ENCODE assay signal across 12 mouse cellular contexts in the genomic region with DNA sequence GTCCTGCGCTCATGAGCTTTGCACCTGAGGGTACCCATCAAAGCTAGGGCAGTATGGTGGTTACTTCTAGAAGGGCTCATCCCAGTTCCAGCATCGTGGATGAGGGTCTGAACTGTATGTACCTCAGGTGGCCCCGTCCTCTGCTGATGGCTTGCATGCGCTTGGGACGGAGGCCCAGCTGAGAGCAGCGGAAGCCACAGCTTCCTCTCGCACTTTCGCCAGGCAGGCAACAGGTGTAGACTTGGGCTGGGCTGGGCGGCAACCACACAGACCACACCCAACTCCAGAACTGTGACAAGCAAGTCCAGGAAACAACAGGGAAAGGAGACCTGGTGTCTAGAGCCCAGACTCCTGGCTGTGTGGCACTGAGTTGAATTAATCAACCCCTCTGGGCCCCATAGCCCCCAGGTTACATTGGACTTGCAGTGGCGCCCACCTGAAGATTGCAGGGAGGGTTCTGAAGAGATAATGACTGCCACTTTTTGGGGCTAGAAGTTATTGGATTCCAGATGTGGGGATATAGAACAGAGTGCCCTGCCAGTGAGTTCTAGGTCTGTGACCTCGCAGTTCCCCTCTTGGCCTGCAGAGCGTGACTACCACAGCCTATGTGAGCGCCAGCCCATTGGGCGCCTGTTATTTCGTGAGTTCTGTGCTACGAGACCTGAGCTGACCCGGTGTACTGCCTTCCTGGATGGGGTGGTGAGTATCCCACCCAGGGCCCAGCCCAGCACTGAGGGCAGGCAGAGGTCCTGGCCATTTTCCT. TPM values are rescaled to one million over a fixed set of nuclear protein-coding genes. Genes with fewer than 3 reads are reported as not detected.
A peak's percentile ranks its signal among the peaks of the same experiment; 100 is the strongest.
DNase-seq lines count a peak whose midpoint lies in the region; ATAC-seq and TF ChIP-seq lines count a peak whose summit lies in the region.
"Had no signal": no experiment of that assay in that cellular context is flagged by ENCODE, and none has a peak within 500 bp of the region (broad histone marks: within the 10 kb centered on the region; RNA-seq: fewer than 3 reads in every experiment).

No protein-coding gene starts in this region.

- peaks cover 39% of the 10 kb centered on the region for H3K36me3 ChIP-seq in heart, embryonic 16.5 days (ENCODE audit: control insufficient read depth, insufficient read depth)
- H3K36me3 ChIP-seq in CH12.LX (replicated peaks in 1 of 2; ENCODE audit: control insufficient read depth in 1 of 2, insufficient read depth in 1 of 2, low read length in 1 of 2), result peaks cover 43 to 56% of the 10 kb centered on the region in 2 experiments

- H3K27me3 ChIP-seq in heart, embryonic 16.5 days (ENCODE audit: control insufficient read depth, insufficient read depth, low read length), result no peaks in the 10 kb centered on the region
- no peaks in the 10 kb centered on the region for H3K27me3 ChIP-seq in CH12.LX (replicated peaks)

- in situ Hi-C loops in CH12.LX (cut with MboI; ENCODE audit: low pct_ligation_motif_present, low pct_unique_long_range_greater_than_20kb, low sequenced_read_pairs), result no loop called here

- peak overlapping the region; percentile 76 for H3K27ac ChIP-seq in heart, embryonic 16.5 days (ENCODE audit: low read length)
- H3K27ac ChIP-seq in CH12.LX (ENCODE audit: insufficient read depth, low read depth), result peak overlapping the region; percentile 84
- H3K27ac ChIP-seq: limb, embryonic 10.5 days had no signal

- peaks cover 34% of the 10 kb centered on the region for H3K79me2 ChIP-seq in CH12.LX (replicated peaks; ENCODE audit: control insufficient read depth, extremely low read depth, insufficient read depth, poor library complexity, severe bottlenecking)

- dilution Hi-C loops in CH12.LX (cut with MboI; ENCODE audit: extremely low pct_ligation_motif_present, extremely low pct_unique_long_range_greater_than_20kb, low sequenced_read_pairs), result no loop called here

- no peaks in the 10 kb centered on the region for H3K9me3 ChIP-seq in heart, embryonic 16.5 days (replicated peaks; ENCODE audit: control insufficient read depth, low read length)
- no peaks in the 10 kb centered on the region for H3K9me3 ChIP-seq in CH12.LX (replicated peaks; ENCODE audit: low read length)
- H3K9me3 ChIP-seq: limb, embryonic 10.5 days had no signal

- peaks cover 44% of the 10 kb centered on the region for H3K4me1 ChIP-seq in heart, embryonic 16.5 days (ENCODE audit: control insufficient read depth, insufficient read depth, low read length)
- H3K4me1 ChIP-seq in CH12.LX (ENCODE audit: control insufficient read depth in 1 of 2, insufficient read depth in 2 of 2), result peaks cover 26 to 55% of the 10 kb centered on the region in 2 experiments

- no peak overlapping the region for H3K9ac ChIP-seq in heart, embryonic 16.5 days (ENCODE audit: low read length)
- no peak overlapping the region; the same call in 1 of the 2 replicates for H3K9ac ChIP-seq in CH12.LX (ENCODE audit: insufficient read depth, low read depth)

- TF ChIP-seq EP300 in CH12.LX (IDR thresholded peaks at IDR 0.05; ENCODE audit: low read length), result peak; percentile 72

- no peak overlapping the region for H3K4me3 ChIP-seq in heart, embryonic 16.5 days (ENCODE audit: low read length)
- H3K4me3 ChIP-seq in CH12.LX (replicated peaks in 1 of 3; ENCODE audit: low read depth in 2 of 3, low read length in 2 of 3, poor library complexity in 1 of 3), result no peak overlapping the region
- H3K4me3 ChIP-seq: limb, embryonic 10.5 days had no signal

- intact Hi-C loops in heart, postnatal 36 days (cut with DNase I), result loop anchor here (2.0 kb wide), 1 partner anchor 65 kb away; no protein-coding TSS in a partner anchor

- no peak for TF ChIP-seq RAD21 in CH12.LX (IDR thresholded peaks at IDR 0.05; ENCODE audit: low read depth, low read length)

- DNase-seq in heart, postnatal 36 days, result no peak
- DNase-seq in CH12.LX (ENCODE audit: extremely low read depth), result peak; percentile 78
- DNase-seq in spleen, postnatal 14 days (ENCODE audit: low spot score in 2 of 2), result peak; percentile 51 to 54
- DNase-seq in kidney, postnatal 10 days, result no peak
- DNase-seq in cerebellum, adult 11-12 months, result no peak
- DNase-seq in frontal cortex, postnatal 14 days (ENCODE audit: low spot score in 2 of 2), result no peak
- DNase-seq: kidney, adult 9 months had no signal

- peak overlapping the region; percentile 21 for H3K4me2 ChIP-seq in heart, embryonic 16.5 days (ENCODE audit: low read depth, low read length)
- peak overlapping the region; percentile 43; the same call in 1 of the 2 replicates for H3K4me2 ChIP-seq in CH12.LX (ENCODE audit: insufficient read depth, low read depth, poor library complexity, severe bottlenecking)

- WGBS in heart, embryonic 16.5 days, result 84% methylated on average over 17 of the region's 17 CpGs

- TF ChIP-seq CTCF in CH12.LX (conservative IDR thresholded peaks at IDR 0.05 in 1 of 2, IDR thresholded peaks at IDR 0.05 in 1 of 2; ENCODE audit: low read depth in 2 of 2, low read length in 2 of 2), result no peak

- peak; percentile 39; the same call in 1 of the 2 replicates for TF ChIP-seq POLR2A in CH12.LX (IDR thresholded peaks at IDR 0.05; ENCODE audit: low read depth, low read length)

- ATAC-seq in heart, embryonic 16.5 days (replicated peaks; ENCODE audit: extremely low read depth, insufficient read depth, low FRiP score), result no peak
- peak; percentile 5 for ATAC-seq in inflammation-experienced regulatory T-cells, adult 6 months

TF ChIP-seq in CH12.LX, 34 proteins besides CTCF, POLR2A, EP300 and RAD21 (continues in another document):
- TF ChIP-seq GABPA (IDR thresholded peaks at IDR 0.05; ENCODE audit: insufficient replicate concordance, low read depth, low read length) (no peak), ELF1 (IDR thresholded peaks at IDR 0.05; ENCODE audit: low read depth, low read length) (0 out of 2 replicates have a peak, but pooled peaks have one; percentile 1), BHLHE40 (IDR thresholded peaks at IDR 0.05; ENCODE audit: low read depth, low read length) (peak; percentile 66; the same call in 1 of the 2 replicates), MAZ (IDR thresholded peaks at IDR 0.05; ENCODE audit: low read depth, low read length) (no peak), MYC (IDR thresholded peaks at IDR 0.05; ENCODE audit: low read depth, low read length) (peak; percentile 79), MEF2A (IDR thresholded peaks at IDR 0.05; ENCODE audit: borderline replicate concordance, low read depth, low read length) (peak; percentile 62), TCF12 (IDR thresholded peaks at IDR 0.05; ENCODE audit: low read depth, low read length) (peak; percentile 98), MAX (IDR thresholded peaks at IDR 0.05; ENCODE audit: low read length) (peak; percentile 50), ETS1 (conservative IDR thresholded peaks at IDR 0.05; ENCODE audit: low read depth, low read length) (peak; percentile 86), ZC3H11A (IDR thresholded peaks at IDR 0.05; ENCODE audit: low read depth, low read length) (no peak), IRF4 (IDR thresholded peaks at IDR 0.05; ENCODE audit: low read depth, low read length) (peak; percentile 85), NELFE (IDR thresholded peaks at IDR 0.05; ENCODE audit: low read depth, low read length) (no peak), JUN (IDR thresholded peaks at IDR 0.05; ENCODE audit: insufficient read depth, low read depth, low read length) (no peak), MXI1 (IDR thresholded peaks at IDR 0.05; ENCODE audit: low read depth, low read length) (peak; percentile 49; the same call in 1 of the 2 replicates), CHD2 (IDR thresholded peaks at IDR 0.05; ENCODE audit: low read length) (peak; percentile 9; the same call in 1 of the 2 replicates), SMC3 (IDR thresholded peaks at IDR 0.05; ENCODE audit: low read depth, low read length) (0 out of 2 replicates have a peak, but pooled peaks have one; percentile 10), USF1 (IDR thresholded peaks at IDR 0.05; ENCODE audit: low read depth, low read length) (no peak)

RNA-seq across cellular contexts. Expression of a gene that starts 5.0 kb away (rescaled TPM):
- polyA plus RNA-seq in heart, embryonic 16.5 days (2015; fragmentation: Nextera tagmentation; extraction: Ambion mirVana), result 11.4 and 19.4 TPM in 2 replicates
- 10 to 100 TPM; 17.6 to 18.1 TPM for total RNA-seq in heart, postnatal 36 days (2021)
- total RNA-seq in CH12.LX (2012; rRNA removed), result 60.1 and 69.9 TPM in 2 replicates
- total RNA-seq in CH12.LX (2014; rRNA removed), result 59.0 and 65.0 TPM in 2 replicates
- polyA plus RNA-seq in CH12.LX (2012; ENCODE audit: insufficient read length, low read depth), result 71.0 and 72.8 TPM in 2 replicates
- polyA plus RNA-seq in inflammation-experienced regulatory T-cells, adult 6 months (2017; shearing (Covaris generic)), result 10 to 100 TPM; 35.3 to 50.0 (median 40.5) TPM

RNA-seq across cellular contexts. Expression of a gene that starts 14.2 kb away (rescaled TPM):
- polyA plus RNA-seq in heart, embryonic 16.5 days (2015; fragmentation: Nextera tagmentation; extraction: Ambion mirVana), result 0.25 and 0.28 TPM in 2 replicates
- total RNA-seq in heart, postnatal 36 days (2021), result under 1 TPM; 0.58 to 0.70 TPM
- total RNA-seq in CH12.LX (2012; rRNA removed) (0.89 and 1.1 TPM in 2 replicates), CH12.LX (2014; rRNA removed) (0.60 and 0.69 TPM in 2 replicates)
- 0.83 and 1.2 TPM in 2 replicates for polyA plus RNA-seq in CH12.LX (2012; ENCODE audit: insufficient read length, low read depth)
- under 1 TPM in 1 of 3 experiments, not detected in 2; 0.26 TPM for polyA plus RNA-seq in inflammation-experienced regulatory T-cells, adult 6 months (2017; shearing (Covaris generic))
- total RNA-seq: monocyte, adult 5-6 weeks had no signal

RNA-seq across cellular contexts. Expression of a gene that starts 23.3 kb away (rescaled TPM):
- polyA plus RNA-seq in heart, embryonic 16.5 days (2015; fragmentation: Nextera tagmentation; extraction: Ambion mirVana), result 0.25 TPM in 1 of 2 replicates, not detected in the other
- total RNA-seq in heart, postnatal 36 days (2021), result not detected
- total RNA-seq in CH12.LX (2012; rRNA removed), result not detected in 2 replicates
- total RNA-seq in CH12.LX (2014; rRNA removed), result not detected in 2 replicates
- polyA plus RNA-seq in CH12.LX (2012; ENCODE audit: insufficient read length, low read depth), result not detected in 2 replicates
- polyA plus RNA-seq in inflammation-experienced regulatory T-cells, adult 6 months (2017; shearing (Covaris generic)), result under 1 TPM in 1 of 3 experiments, not detected in 2; 0.24 TPM
- polyA plus RNA-seq: limb, embryonic 10.5 days; stomach, embryonic 14.5 days had no signal

RNA-seq across cellular contexts. Expression of a gene that starts 34.8 kb away (rescaled TPM):
- not detected in 2 replicates for polyA plus RNA-seq in heart, embryonic 16.5 days (2015; fragmentation: Nextera tagmentation; extraction: Ambion mirVana)
- total RNA-seq in heart, postnatal 36 days (2021), result not detected
- total RNA-seq in CH12.LX (2012; rRNA removed) (not detected in 2 replicates), CH12.LX (2014; rRNA removed) (not detected in 2 replicates)
- not detected in 2 replicates for polyA plus RNA-seq in CH12.LX (2012; ENCODE audit: insufficient read length, low read depth)
- polyA plus RNA-seq in inflammation-experienced regulatory T-cells, adult 6 months (2017; shearing (Covaris generic)), result not detected
- total RNA-seq: monocyte, adult 5-6 weeks had no signal
- polyA plus RNA-seq: limb, embryonic 10.5 days; stomach, embryonic 14.5 days had no signal

RNA-seq across cellular contexts. Expression of a gene that starts 38.1 kb away (rescaled TPM):
- polyA plus RNA-seq in heart, embryonic 16.5 days (2015; fragmentation: Nextera tagmentation; extraction: Ambion mirVana), result 59.4 and 62.5 TPM in 2 replicates
- 1 to 10 TPM; 9.4 to 9.6 TPM for total RNA-seq in heart, postnatal 36 days (2021)
- total RNA-seq in CH12.LX (2012; rRNA removed) (1.9 and 3.1 TPM in 2 replicates), CH12.LX (2014; rRNA removed) (0.09 and 0.12 TPM in 2 replicates)
- polyA plus RNA-seq in CH12.LX (2012; ENCODE audit: insufficient read length, low read depth), result 0.59 and 0.72 TPM in 2 replicates
- under 1 TPM in 1 of 3 experiments, not detected in 2; 0.15 TPM for polyA plus RNA-seq in inflammation-experienced regulatory T-cells, adult 6 months (2017; shearing (Covaris generic))
- total RNA-seq: monocyte, adult 5-6 weeks had no signal

Comparison
In these comparisons a context has a peak if more than half of its experiments do, and no peak if none do; other contexts are left out.
1. DNase-seq: peak in CH12.LX (single experiment) and spleen, postnatal 14 days (2 of 2); none in heart, postnatal 36 days (0 of 2), kidney, postnatal 10 days (single experiment), cerebellum, adult 11-12 months (single experiment) and frontal cortex, postnatal 14 days (0 of 2).